Mouse (Mus musculus) R1 (cell line): ENCODE data around the gene Rpl5.
"Not testable (repeated sequence)": the region's sequence is repeated elsewhere in the genome, so short reads cannot be mapped to it uniquely, and the experiment has no call there.

Experiments used
- DNase-seq: peaks from one replicate; pipeline ENCODE4 v3.0.0-alpha.2; 2018; ENCODE audit warnings: low read depth, low spot score

Rpl5 gene

GRCm38 (mm10) chr5:107901014-107901615, 813 bp downstream of the Rpl5 start:
- DNase-seq = peak; percentile 61

- no peak for DNase-seq
Observed at GRCm38 (mm10) chr5:107904325-107904724, 4.0 kb downstream of the Rpl5 start.

GRCm38 (mm10) chr5:107908514-107909110, 8.3 kb downstream of the Rpl5 start:
- DNase-seq = no peak

DNA sequence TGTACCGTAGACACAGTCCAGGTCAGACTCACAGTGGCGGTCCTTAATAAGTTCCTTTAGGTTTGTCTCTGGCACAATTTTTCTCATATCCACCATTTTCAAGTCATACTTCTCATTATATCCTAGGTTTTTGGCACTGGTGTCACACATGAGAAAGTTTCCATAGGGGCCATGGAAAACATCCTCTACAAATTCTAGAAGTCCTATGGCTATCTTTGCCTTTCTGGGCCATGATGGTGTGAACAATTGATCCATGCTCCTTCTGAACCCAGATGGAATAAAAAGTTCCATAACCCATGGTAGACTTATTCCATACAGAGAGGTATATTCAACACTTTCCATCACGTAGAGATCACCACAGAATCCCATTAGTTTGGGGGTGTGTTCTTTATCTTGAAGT, 9.4 kb downstream of the Rpl5 start:
- no peak for DNase-seq

DNA sequence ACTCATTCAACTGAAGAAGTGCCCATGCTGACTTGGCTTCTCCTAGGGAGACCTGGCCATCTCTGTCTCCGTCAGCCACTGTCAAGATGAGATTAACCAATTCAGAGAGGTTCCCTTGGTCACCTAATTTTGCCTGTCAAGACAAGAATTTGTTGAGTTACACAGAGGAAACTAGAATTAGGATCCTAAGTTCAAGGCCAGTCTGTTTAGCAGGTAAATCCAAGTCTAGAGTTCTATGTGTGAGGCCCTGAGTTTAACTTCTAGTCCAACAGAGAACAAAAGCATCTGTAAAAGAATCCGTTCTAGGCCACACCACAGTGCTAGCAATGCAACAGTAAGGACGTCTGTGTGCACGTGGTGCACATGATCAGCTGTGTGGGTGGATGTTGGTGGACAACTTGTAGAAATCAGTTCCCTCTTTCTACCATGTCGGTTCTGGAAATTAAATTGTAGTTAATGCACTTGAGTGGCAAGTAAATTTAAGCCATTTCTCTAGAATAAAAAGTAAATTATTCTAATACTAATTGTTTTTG, 9.8 kb downstream of the Rpl5 start:
- DNase-seq = peak; percentile 33

DNA sequence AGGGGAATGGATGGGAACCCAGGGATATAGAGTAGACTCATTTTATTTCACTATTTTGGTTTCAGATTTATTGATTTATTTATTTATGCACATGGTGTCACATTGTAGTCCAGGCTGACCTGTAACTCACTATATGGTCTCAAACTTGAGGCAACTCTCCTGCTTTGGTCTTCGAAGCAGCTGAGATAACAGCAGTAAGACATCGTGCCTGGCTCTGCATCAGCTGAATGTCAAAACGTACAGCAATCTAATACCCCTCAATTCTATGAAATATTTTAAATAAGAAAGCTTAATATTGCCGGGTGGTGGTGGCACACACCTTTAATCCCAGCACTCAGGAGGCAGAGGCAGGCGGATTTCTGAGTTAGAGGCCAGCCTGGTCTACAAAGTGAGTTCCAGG, 10.7 kb downstream of the Rpl5 start:
- DNase-seq = no peak

DNA sequence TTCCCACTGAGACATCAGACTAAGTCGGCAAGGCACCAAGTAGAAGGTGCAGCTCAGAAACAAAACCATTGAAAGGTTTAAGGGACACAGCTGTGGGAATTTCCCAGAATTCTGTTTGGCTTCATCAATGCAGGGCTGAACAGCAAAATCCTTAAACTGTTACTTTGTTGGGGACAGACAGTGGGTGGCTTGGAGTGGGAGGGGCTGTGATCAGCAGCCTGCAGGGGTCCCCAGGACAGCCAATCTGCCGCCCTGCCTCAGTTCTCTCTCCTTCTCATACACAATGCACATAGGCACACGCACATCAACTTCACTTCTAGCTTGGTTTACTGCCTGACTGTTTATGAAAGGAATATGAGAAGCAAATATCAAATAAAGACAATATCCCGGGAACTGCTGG, 15.0 kb downstream of the Rpl5 start:
- peak; percentile 36 for DNase-seq

GRCm38 (mm10) chr5:107921400-107922252, 21.3 kb downstream of the Rpl5 start:
- peak; percentile 67 for DNase-seq

- no peak for DNase-seq
Observed at GRCm38 (mm10) chr5:107922836-107923235, 22.5 kb downstream of the Rpl5 start.

DNA sequence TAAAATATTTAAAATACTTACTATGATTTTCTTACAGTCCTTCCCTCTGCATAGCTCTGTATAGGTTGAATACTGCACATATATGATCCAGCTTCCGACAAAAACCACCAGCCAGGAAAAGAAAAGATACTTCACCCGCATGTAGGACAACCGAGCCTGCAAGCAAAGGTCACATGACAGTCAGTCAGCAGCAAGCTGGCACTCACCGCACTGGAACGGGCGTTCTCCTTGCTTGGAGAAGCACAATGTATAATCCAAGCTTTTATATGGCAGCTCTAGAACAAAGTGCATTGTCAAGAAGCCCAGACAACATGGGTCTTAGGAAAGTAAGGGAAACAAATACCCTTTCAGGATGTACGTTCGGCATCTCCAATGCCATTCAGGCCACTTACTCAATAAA, 24.3 kb downstream of the Rpl5 start:
- no peak for DNase-seq

DNA sequence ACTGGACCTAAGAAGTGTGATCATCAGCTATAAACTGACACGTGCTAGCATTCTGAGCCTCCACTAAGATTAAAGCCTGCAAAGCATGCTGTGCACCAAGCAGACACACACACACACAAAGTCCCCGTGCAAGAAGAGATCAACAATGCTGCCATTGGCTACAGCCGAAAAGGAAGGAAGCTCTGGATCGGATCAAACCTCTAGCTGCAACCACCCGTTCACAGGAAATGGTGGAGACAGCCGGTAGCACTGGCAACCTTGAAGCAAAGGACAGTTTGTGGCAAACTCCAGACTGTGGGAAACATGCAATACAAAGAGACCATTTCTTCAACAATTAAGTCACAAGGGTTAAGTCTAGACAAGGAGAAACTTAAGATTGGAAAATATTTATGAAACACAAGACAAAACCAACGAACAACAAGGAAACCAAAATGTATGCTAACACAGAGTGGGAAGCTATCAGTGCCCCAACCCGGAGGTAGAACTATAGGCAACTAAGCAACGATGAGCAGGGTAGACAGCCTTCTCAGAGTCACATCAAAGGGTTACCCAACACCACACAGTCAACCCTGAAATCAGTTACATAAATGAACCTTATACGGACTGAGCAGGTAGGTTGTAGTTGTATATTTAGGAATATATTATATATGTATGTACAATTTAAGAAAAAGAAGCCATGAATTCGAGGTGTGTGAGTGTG, 26.4 kb downstream of the Rpl5 start:
- no peak for DNase-seq

- no peak for DNase-seq
Observed at GRCm38 (mm10) chr5:107932556-107932955, 32.3 kb downstream of the Rpl5 start.

GRCm38 (mm10) chr5:107933202-107933974, 33.1 kb downstream of the Rpl5 start:
- no peak for DNase-seq

DNA sequence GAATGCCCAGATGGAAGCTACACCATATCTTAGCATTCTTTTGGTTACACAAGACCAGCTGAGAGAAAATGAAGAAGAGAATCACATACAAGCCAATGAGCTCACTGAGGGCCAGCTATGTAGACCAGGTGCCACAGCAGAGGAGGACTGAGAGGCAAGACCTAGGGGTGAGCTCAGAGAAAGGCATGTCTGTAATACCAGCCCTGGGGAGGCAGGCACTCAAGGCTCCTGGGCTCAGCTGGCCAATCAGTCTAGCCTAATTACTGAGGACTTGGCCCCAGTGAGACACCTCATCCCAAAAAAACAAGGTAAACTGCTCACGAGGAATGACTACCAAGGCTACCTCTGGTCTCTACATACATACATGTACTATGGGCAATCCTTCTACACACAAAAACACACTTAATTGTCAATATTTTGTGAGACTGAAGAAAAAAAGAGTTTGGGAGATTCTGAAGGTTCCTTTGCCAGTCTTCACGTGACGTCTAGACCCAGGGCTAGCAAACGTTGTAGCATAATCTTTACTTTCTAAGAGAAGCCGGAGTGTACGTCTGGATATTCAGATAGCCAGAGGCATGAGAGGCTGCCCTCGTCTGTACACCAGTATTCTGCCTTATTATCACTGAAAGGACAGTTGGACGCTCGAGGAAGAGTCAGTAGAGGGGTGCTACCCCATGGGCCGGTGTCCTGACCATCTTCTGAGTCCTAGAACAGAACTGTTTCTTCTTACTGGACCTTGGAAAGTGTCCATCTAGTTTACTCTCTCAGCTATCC, 34.7 kb downstream of the Rpl5 start:
- DNase-seq = no peak

- DNase-seq = no peak
Observed at GRCm38 (mm10) chr5:107936625-107937389, 36.5 kb downstream of the Rpl5 start.

DNA sequence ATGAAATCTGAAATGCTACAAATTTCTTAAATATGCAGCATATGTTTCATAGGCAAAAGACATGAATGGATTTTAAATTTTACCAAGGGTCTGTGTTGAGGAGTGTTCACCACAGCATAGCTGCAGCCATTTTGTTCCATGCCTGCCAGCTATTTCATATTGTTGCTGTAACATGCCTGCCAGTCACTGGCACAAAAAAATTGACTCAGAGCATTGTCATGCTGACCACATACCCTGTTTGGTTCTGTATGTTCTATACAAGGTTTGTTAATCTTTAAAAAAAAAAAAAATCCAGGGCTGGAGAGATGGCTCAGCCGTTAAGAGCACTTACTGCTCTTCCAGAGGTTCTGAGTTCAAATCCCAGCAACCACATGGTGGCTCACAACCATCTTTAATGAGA, 38.2 kb downstream of the Rpl5 start:
- DNase-seq = not testable (repeated sequence)

DNA sequence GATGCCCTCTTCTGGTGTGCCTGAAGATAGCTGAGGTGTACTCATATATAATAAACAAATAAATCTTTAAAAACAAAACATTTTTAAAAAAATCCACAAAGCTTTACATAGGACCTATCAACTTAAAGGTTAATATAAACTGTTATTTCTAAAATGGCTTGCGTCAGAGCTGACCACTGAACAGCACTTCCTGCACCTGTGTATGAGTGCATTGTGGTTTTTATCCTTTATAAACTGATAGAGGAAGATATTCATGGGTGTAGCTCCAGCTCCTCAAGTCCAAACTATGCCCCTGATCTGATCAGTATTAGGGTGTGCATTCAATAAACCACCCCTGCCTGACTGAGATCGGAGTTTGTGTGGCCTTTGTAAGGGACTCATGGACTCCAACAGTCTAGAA, 38.6 kb downstream of the Rpl5 start:
- no peak for DNase-seq

DNA sequence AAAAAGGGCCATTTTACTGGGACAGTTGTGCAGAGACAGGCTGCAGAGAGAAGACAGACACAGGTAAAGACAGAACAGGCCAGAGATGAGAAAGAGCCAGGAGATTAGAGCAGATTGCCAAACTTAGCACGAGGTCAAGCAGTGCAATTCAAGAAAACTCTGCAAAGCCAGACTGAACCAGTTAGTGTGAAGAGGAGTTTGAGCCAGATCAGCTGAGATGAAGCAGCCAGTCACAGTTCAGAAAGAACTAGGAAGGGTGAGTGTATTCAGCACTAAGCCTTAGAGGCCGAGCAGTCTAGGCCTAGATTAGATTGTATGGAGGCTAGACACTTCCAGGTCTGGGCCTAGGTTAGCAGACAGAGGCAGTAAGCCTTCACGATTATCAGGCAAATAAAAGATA, 39.4 kb downstream of the Rpl5 start:
- peak; percentile 30 for DNase-seq

GRCm38 (mm10) chr5:107941222-107941621, 40.9 kb downstream of the Rpl5 start:
- DNase-seq = no peak

DNA sequence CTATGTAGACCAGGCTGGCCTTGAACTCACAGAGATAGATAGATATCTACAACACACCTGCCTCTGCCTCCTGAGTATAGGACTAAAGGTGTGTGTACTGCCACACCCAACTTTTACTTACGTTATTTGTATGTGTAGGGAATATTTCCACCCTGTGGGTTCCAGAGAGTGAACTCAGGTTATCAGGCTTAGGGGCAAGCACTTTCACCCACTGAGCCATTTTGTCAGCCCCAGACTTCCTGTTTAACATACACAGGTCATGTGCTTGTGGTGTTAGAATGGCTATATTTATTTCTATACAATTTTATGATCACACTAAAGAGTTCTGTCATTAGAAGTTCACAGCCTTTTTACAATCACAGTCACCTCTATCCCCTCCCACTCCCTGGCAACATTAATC, 42.6 kb downstream of the Rpl5 start:
- DNase-seq = no peak
